Mouse (Mus musculus): ENCODE measurements around the gene 2010111I01Rik. TPM values are rescaled to one million over a fixed set of nuclear protein-coding genes. Genes with fewer than 3 reads are reported as not detected.

Gene 2010111I01Rik
- polyA plus RNA-seq, 1 experiment from 2014 or later, result 129 TPM

GRCm38 (mm10) chr13:63106574-63106973 is 141.9 kb downstream of the 2010111I01Rik start:
- no peak for ATAC-seq (ENCODE audit: borderline replicate concordance, extremely low read depth, low FRiP score, low TSS enrichment)
- Histone ChIP-seq H3K27me3 (no peaks in the 10 kb centered on the region), H3K4me1 (peaks cover 44% of the 10 kb centered on the region), H3K4me3 (no peak overlapping the region), H3K4me2 (no peak overlapping the region), H3K9me3 (no peaks in the 10 kb centered on the region), H3K36me3 (no peaks in the 10 kb centered on the region), H3K9ac (no peak overlapping the region), H3K27ac (no peak overlapping the region)
- 57% methylated on average over 2 of the region's 2 CpGs for WGBS

- H3K27me3 ChIP-seq, result no peaks in the 10 kb centered on the region
- H3K27ac ChIP-seq, result peak overlapping the region; percentile 48
- no peak overlapping the region for H3K4me2 ChIP-seq
- H3K4me3 ChIP-seq, result no peak overlapping the region
- no peak overlapping the region for H3K9ac ChIP-seq
- H3K4me1 ChIP-seq, result peaks cover 54% of the 10 kb centered on the region
- ATAC-seq (ENCODE audit: borderline replicate concordance, extremely low read depth, low FRiP score, low TSS enrichment), result peak; percentile 57
- no peaks in the 10 kb centered on the region for H3K36me3 ChIP-seq
- WGBS, result 36% methylated on average over 2 of the region's 2 CpGs
- H3K9me3 ChIP-seq, result no peaks in the 10 kb centered on the region
Measured at GRCm38 (mm10) chr13:63108601-63109000, 143.9 kb downstream of the 2010111I01Rik start.

GRCm38 (mm10) chr13:63111297-63112042 is 146.8 kb downstream of the 2010111I01Rik start:
- 28% methylated on average over 5 of the region's 5 CpGs for WGBS
- H3K36me3 ChIP-seq, result no peaks in the 10 kb centered on the region
- H3K27ac ChIP-seq, result peak overlapping the region; percentile 90
- ATAC-seq (ENCODE audit: borderline replicate concordance, extremely low read depth, low FRiP score, low TSS enrichment), result peak; percentile 69; the same call in 1 of the 2 replicates
- no peak overlapping the region for H3K9ac ChIP-seq
- no peak overlapping the region for H3K4me3 ChIP-seq
- H3K4me1 ChIP-seq, result peaks cover 73% of the 10 kb centered on the region
- no peaks in the 10 kb centered on the region for H3K9me3 ChIP-seq
- H3K27me3 ChIP-seq, result no peaks in the 10 kb centered on the region
- H3K4me2 ChIP-seq, result no peak overlapping the region

GRCm38 (mm10) chr13:63112043-63112597 is 147.4 kb downstream of the 2010111I01Rik start:
- H3K4me2 ChIP-seq, result no peak overlapping the region; the same call in 1 of the 2 replicates
- H3K9me3 ChIP-seq, result no peaks in the 10 kb centered on the region
- H3K36me3 ChIP-seq, result no peaks in the 10 kb centered on the region
- ATAC-seq (ENCODE audit: borderline replicate concordance, extremely low read depth, low FRiP score, low TSS enrichment), result peak; percentile 16; the same call in 1 of the 2 replicates
- peak overlapping the region; percentile 90 for H3K27ac ChIP-seq
- peaks cover 76% of the 10 kb centered on the region for H3K4me1 ChIP-seq
- WGBS, result 48% methylated on average over 4 of the region's 4 CpGs
- H3K27me3 ChIP-seq, result no peaks in the 10 kb centered on the region
- H3K4me3 ChIP-seq, result no peak overlapping the region
- H3K9ac ChIP-seq, result no peak overlapping the region

GRCm38 (mm10) chr13:63112598-63113372 is 148.1 kb downstream of the 2010111I01Rik start:
- Histone ChIP-seq H3K4me2 (no peak overlapping the region), H3K27me3 (no peaks in the 10 kb centered on the region), H3K36me3 (no peaks in the 10 kb centered on the region), H3K9me3 (no peaks in the 10 kb centered on the region), H3K27ac (peak overlapping the region; percentile 90), H3K4me1 (peaks cover 72% of the 10 kb centered on the region), H3K9ac (no peak overlapping the region), H3K4me3 (no peak overlapping the region)
- no peak for ATAC-seq (ENCODE audit: borderline replicate concordance, extremely low read depth, low FRiP score, low TSS enrichment)
- WGBS, result 46% methylated on average over 10 of the region's 10 CpGs

GRCm38 (mm10) chr13:63113881-63114301 is 149.2 kb downstream of the 2010111I01Rik start:
- 44% methylated on average over 4 of the region's 4 CpGs for WGBS
- Histone ChIP-seq H3K27me3 (no peaks in the 10 kb centered on the region), H3K9ac (no peak overlapping the region), H3K27ac (peak overlapping the region; percentile 62), H3K4me2 (no peak overlapping the region), H3K4me1 (peaks cover 65% of the 10 kb centered on the region), H3K36me3 (no peaks in the 10 kb centered on the region), H3K4me3 (no peak overlapping the region), H3K9me3 (no peaks in the 10 kb centered on the region)
- ATAC-seq (ENCODE audit: borderline replicate concordance, extremely low read depth, low FRiP score, low TSS enrichment), result no peak

GRCm38 (mm10) chr13:63115187-63115784 is 150.6 kb downstream of the 2010111I01Rik start:
- H3K27ac ChIP-seq, result peak overlapping the region; percentile 71
- H3K9ac ChIP-seq, result no peak overlapping the region
- no peak overlapping the region for H3K4me3 ChIP-seq
- H3K27me3 ChIP-seq, result no peaks in the 10 kb centered on the region
- no peak overlapping the region for H3K4me2 ChIP-seq
- peaks cover 57% of the 10 kb centered on the region for H3K4me1 ChIP-seq
- 64% methylated on average over 3 of the region's 3 CpGs for WGBS
- no peaks in the 10 kb centered on the region for H3K9me3 ChIP-seq
- ATAC-seq (ENCODE audit: borderline replicate concordance, extremely low read depth, low FRiP score, low TSS enrichment), result no peak
- H3K36me3 ChIP-seq, result no peaks in the 10 kb centered on the region

GRCm38 (mm10) chr13:63117495-63118184 is 152.9 kb downstream of the 2010111I01Rik start:
- ATAC-seq (ENCODE audit: borderline replicate concordance, extremely low read depth, low FRiP score, low TSS enrichment), result peak; percentile 71
- Histone ChIP-seq H3K4me3 (no peak overlapping the region), H3K27ac (0 out of 2 replicates have a peak overlapping the region, but pooled peaks have one; percentile 25), H3K9me3 (no peaks in the 10 kb centered on the region), H3K4me1 (peaks cover 38% of the 10 kb centered on the region), H3K4me2 (no peak overlapping the region), H3K27me3 (no peaks in the 10 kb centered on the region), H3K9ac (no peak overlapping the region), H3K36me3 (no peaks in the 10 kb centered on the region)
- 24% methylated on average over 3 of the region's 3 CpGs for WGBS

- no peaks in the 10 kb centered on the region for H3K36me3 ChIP-seq
- no peak overlapping the region for H3K9ac ChIP-seq
- 88% methylated on average over 3 of the region's 3 CpGs for WGBS
- H3K27me3 ChIP-seq, result no peaks in the 10 kb centered on the region
- 0 out of 2 replicates have a peak overlapping the region, but pooled peaks have one; percentile 13 for H3K27ac ChIP-seq
- H3K4me1 ChIP-seq, result peaks cover 30% of the 10 kb centered on the region
- no peaks in the 10 kb centered on the region for H3K9me3 ChIP-seq
- H3K4me3 ChIP-seq, result no peak overlapping the region
- H3K4me2 ChIP-seq, result no peak overlapping the region
- no peak for ATAC-seq (ENCODE audit: borderline replicate concordance, extremely low read depth, low FRiP score, low TSS enrichment)
Measured at GRCm38 (mm10) chr13:63118682-63119081, 154.0 kb downstream of the 2010111I01Rik start.

- WGBS, result 66% methylated on average over 2 of the region's 2 CpGs
Measured at GRCm38 (mm10) chr13:63120296-63120695, 155.6 kb downstream of the 2010111I01Rik start.

GRCm38 (mm10) chr13:63121747-63122146 is 157.1 kb downstream of the 2010111I01Rik start:
- ATAC-seq (ENCODE audit: borderline replicate concordance, extremely low read depth, low FRiP score, low TSS enrichment), result no peak
- Histone ChIP-seq H3K9ac (no peak overlapping the region), H3K4me2 (no peak overlapping the region), H3K36me3 (no peaks in the 10 kb centered on the region), H3K4me3 (no peak overlapping the region), H3K9me3 (no peaks in the 10 kb centered on the region), H3K4me1 (peaks cover 10% of the 10 kb centered on the region; the same call in 1 of the 2 replicates), H3K27me3 (no peaks in the 10 kb centered on the region), H3K27ac (no peak overlapping the region)
- WGBS, result 77% methylated on average over 4 of the region's 4 CpGs

More at GRCm38 (mm10) chr13:63120296-63120695, 155.6 kb downstream of the 2010111I01Rik start:
- no peak for ATAC-seq (ENCODE audit: borderline replicate concordance, extremely low read depth, low FRiP score, low TSS enrichment)
- Histone ChIP-seq H3K9me3 (no peaks in the 10 kb centered on the region), H3K4me1 (peaks cover 13% of the 10 kb centered on the region; the same call in 1 of the 2 replicates), H3K36me3 (no peaks in the 10 kb centered on the region), H3K4me2 (no peak overlapping the region), H3K27ac (no peak overlapping the region), H3K4me3 (no peak overlapping the region), H3K9ac (no peak overlapping the region), H3K27me3 (no peaks in the 10 kb centered on the region)
